Mouse (Mus musculus) liver, adult 2 months (tissue): Measurements from ENCODE around the gene Tspan31.

Source experiments
- CTCF ChIP-seq: fragments of 200-500 bp; IDR thresholded peaks from 2 replicates; pipeline ENCODE4 v1.5.1; 2011; ENCODE audit warnings: low read depth, low read length, control low read depth
- POLR2A ChIP-seq: fragments of 200-500 bp; IDR thresholded peaks from 2 replicates; pipeline ENCODE4 v1.6.1; 2011; ENCODE audit warnings: low read length, control low read depth; ENCODE audit not compliant: insufficient read depth; ENCODE audit errors: extremely low read depth

GRCm38 (mm10) chr10:127080901-127081780 is 11.1 kb upstream of the Tspan31 start:
- no peak for TF ChIP-seq CTCF
- TF ChIP-seq POLR2A: no peak
